Mouse (Mus musculus) urinary bladder, adult 2 months (tissue): ENCODE results near the gene Tfdp2. TPM values are rescaled to one million over a fixed set of nuclear protein-coding genes. Genes with fewer than 3 reads are reported as not detected.
"Not testable (repeated sequence)": the region's sequence is repeated elsewhere in the genome, so short reads cannot be mapped to it uniquely, and the experiment has no call there.

Experiments
- DNase-seq: peaks from one replicate; pipeline ENCODE4 v3.0.0; 2022; ENCODE audit warnings: low spot score
- polyA plus RNA-seq: library from polyadenylated mRNA; depleted of rRNA; stranded (reverse); fragments of >200 nt; gene quantifications from 2 replicates; pipeline ENCODE4 v1.2.3, GENCODE M21; 2012

Tfdp2 gene
- polyA plus RNA-seq, 1 experiment, result 14.9 TPM

DNA sequence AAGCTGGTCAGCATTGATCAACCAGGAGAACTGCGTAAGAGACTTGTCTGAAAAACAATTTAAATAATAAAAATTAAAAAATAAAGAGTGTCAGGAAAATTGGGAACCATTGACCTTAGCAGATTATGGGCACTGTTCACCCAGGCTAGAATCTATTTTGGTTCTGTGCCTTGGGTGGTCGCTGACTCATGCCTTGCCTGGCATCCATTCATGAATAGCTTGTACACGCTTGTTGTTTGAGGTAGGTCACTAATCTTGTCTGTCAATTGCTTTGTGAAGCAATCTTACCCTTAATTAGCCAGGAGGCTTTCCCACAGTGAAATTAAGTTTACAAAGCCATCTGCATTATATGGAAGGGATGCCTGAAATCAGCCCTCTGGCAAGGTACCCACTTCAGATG is 112.7 kb downstream of the Tfdp2 start:
- no peak for DNase-seq

- DNase-seq, result no peak
These were observed 116.0 kb downstream of the Tfdp2 start for GRCm38 (mm10) chr9:96312074-96312473.

DNA sequence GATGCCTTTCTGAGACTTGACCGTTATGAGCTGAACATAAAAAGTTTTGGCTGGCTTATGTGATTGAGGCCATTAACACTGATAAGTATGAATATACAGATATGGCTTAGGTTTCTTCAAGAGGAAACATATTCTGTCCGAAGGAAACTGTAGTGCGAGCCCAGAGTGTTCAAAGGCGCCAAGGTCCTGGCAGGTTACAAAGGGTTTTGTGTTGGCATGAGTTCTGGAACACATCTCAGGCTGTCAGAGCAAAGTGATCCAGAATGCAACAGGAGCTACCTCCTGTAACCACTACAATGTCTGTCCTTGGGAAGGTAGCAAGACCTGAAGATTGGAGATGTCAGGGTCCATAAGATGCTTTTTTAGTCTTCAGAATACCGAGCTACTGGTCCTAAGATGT is 123.3 kb downstream of the Tfdp2 start:
- no peak for DNase-seq

DNA sequence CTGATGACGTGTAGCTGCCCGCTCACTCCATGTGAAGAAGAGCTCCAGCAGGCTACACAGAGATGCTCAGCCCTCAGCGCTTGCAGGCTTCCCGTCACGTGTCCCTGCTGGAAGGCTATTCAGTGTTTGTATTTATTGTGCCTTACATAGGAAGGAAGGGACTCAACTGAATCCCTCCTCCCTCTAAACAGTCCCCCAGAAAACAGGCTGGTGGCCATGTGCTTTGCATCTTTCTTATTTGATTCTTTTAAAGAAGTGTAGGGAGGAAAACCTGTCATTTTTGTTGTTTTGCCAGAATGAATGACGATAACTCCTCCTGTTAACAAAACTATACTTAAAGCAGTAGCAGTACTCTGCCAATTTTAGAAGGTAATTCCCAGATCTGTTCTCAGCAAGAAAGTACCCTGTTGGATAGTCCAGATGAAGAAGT is 124.5 kb downstream of the Tfdp2 start:
- DNase-seq, result no peak

GRCm38 (mm10) chr9:96322411-96323152 is 126.5 kb downstream of the Tfdp2 start:
- no peak for DNase-seq

GRCm38 (mm10) chr9:96324502-96324901 is 128.4 kb downstream of the Tfdp2 start:
- no peak for DNase-seq

DNA sequence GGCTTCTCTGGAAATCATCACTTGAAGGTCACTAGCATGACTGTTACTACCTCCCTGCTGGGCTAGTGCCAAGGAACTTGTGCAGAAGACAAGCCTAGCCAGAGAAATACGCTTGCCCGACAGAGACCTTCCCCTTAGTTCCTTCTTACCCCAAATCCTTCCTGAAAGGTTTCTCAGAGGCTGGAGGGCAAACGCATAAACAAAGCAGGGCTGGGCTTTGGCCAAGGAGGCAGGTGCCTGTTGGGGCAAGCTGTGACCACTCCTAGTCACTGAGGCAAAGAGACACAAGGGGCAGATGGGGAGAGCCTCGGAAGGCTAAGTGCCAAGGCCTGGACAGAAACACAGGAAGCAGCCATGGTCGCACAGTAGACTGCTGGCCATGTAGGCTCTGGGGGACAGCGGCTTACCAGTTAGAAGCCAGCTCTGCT is 130.4 kb downstream of the Tfdp2 start:
- peak; percentile 51 for DNase-seq

DNA sequence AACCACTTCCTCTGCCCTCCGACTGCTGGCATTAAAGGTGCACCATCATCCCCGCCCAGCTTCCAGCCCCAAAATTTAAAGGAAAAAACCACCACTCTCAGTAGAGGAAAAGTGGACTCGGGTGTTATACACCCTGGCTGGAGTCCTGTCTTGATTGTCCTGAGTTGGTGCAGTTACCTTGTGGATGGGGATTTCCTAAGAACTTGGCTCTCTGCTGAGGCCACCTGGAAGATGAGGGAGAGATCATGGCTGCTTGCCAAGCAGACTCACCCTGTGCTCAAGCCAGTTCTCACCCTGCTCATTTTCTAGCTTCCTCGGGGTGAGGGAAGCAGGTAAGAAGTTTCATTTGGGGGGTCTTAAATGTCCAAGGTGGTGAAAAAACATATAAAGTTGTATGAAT is 132.2 kb downstream of the Tfdp2 start:
- no peak for DNase-seq

GRCm38 (mm10) chr9:96331146-96331545 is 135.1 kb downstream of the Tfdp2 start:
- DNase-seq, result no peak

DNA sequence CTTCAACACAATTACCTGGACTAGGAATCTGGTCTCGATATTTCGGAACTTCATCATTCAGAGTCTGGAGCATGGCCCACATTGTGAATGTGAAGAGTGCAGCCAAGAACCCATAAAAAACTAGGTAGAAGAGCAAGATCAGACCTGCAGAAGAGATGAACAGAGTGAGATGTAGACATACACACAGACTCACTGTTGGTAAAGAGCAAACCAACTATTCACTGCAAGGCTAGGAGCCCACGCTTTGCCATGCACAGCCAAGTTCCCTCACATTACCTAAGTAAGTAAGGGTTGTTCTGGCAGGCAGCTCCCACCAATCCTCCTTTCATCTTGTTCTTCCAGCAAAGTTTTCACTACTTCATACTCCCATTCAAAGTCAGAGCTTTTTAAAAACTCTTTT is 149.7 kb downstream of the Tfdp2 start:
- DNase-seq, result no peak

GRCm38 (mm10) chr9:96348885-96349284 is 152.8 kb downstream of the Tfdp2 start:
- DNase-seq, result no peak

DNA sequence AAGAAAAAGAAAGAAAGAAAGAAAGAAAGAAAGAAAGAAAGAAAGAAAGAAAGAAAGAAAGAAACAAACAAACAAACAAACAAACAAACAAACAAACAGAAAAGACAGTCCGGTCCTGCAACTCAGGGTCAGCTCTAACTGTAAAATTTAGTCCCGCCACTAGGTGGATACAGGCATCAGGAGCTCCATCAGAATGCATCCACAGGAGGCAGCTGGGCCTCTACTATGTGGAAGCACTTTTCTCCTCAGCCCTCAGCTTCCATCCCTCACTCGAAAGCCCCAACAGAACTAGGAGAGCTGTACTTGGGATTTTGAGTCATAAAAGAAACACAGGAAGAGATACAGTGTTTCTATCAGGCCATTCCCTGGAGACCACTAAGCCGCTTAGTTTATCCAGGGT is 153.9 kb downstream of the Tfdp2 start:
- DNase-seq, result no peak

GRCm38 (mm10) chr9:96350476-96350875 is 154.4 kb downstream of the Tfdp2 start:
- no peak for DNase-seq

- DNase-seq, result not testable (repeated sequence)
These were observed 155.7 kb downstream of the Tfdp2 start for GRCm38 (mm10) chr9:96351771-96352170.

DNA sequence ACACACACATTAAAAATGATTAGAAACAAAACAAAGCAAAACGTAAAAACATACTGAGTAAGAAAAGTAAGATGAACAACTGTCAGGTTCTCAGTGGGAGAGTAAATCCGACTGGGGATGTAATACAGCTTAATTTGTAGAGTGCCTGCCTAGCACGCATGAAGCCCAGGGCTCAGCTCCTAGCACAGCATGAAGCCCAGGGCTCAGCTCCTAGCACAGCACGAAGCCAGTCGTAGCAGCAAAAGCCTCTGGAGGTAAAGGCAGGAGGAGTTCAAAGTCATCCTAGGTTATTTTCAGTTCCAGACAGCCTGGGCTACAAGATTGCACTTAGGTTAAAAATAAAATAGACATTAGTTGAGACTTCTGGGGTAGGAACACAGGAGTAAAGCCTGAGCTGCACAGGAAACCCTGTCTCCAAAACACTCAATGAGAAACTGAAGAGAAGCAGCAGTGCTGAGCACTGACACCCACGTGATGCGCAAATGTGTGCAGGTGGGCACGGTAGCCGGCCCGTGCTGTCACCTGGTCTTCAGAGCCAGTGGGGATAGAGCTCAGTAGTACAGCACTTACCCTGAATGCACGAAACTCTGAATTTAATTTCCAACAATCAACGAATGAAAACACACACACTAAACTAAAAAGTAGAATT is 157.2 kb downstream of the Tfdp2 start:
- no peak for DNase-seq

GRCm38 (mm10) chr9:96353799-96354198 is 157.7 kb downstream of the Tfdp2 start:
- no peak for DNase-seq

GRCm38 (mm10) chr9:96360056-96360455 is 164.0 kb downstream of the Tfdp2 start:
- no peak for DNase-seq

DNA sequence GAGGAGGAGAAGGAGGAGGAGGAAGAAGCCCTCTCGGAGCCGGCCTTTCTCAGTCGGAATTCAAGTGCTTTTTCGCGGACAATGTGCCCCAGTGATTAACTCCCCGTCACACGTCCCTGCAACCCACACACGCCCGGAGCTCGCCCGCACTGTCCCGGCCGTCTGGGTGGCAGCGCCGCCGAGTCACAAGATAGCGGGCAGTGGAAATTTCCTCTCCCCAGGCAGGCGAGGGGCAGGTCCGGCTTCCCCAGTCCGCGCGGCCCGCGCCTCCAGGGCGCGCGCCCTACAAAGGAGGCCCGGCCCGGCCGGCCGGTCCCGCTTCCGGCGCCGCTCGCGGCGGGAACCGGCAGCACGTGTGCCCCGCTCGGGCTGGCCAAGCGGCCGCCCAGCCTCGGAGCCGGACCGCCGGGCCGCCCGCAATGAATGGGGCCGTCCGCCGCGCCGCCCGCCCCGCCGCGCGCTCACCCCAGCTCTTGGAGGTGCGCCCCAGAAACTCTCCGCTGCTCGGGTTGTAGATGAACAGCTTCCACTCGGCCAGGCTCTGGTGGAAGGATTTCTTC is 167.6 kb downstream of the Tfdp2 start:
- DNase-seq, result peak; percentile 66

- DNase-seq, result peak; percentile 100
These were observed 168.2 kb downstream of the Tfdp2 start, which contains the start of gene Atp1b3 for GRCm38 (mm10) chr9:96364141-96364838. Gene Atp1b3 (minus strand): TSS chr9:96364442.

DNA sequence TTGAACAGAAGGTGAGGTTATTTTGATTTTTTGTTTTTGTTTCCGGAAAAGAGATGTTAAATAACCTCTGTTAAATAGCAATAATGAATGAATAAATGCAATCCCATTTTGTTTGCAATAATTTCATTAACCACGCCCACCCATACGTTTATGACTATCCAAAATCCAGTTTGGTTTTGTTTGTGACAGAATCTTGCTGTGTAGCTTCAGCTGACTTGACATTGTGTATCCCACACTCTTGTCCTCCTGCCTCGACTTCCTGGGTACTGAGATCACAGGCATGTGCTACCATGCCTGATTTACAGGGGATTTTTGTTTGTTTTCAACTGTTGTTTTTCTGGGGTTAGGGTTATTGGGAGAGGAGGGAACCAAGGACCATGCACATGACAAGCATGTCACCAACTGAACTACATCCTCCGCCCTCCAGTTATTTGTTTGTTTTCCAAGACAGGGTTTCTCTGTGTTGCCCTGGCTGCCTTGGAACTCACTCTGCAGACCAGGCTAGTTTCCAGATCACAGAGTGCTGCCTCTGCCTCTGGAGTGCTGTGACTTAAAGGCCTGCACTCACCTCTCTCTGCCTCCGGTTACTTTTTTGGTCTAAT is 169.3 kb downstream of the Tfdp2 start:
- no peak for DNase-seq

- no peak for DNase-seq
These were observed 173.7 kb downstream of the Tfdp2 start for GRCm38 (mm10) chr9:96369654-96370384.
